Mouse (Mus musculus) regulatory T cell (primary cell): ENCODE measurements around the gene Abracl.

Experiments used
- in situ Hi-C: fragments of 300-600 bp; cut with MboI, MseI; formaldehyde crosslinking; loops from one replicate; pipeline ENCODE4 v1.15.1; 2025; ENCODE audit warnings: high pct_unique_total_duplicates

Gene Abracl

GRCm38 (mm10) chr10:18022312-18022711, 776 bp downstream of the Abracl start:
- in situ Hi-C loops, result no loop called here

GRCm38 (mm10) chr10:18021576-18022311, 1.3 kb downstream of the Abracl start:
- in situ Hi-C loops, result no loop called here

- in situ Hi-C loops, result no loop called here
Observed at GRCm38 (mm10) chr10:18020846-18021245, 2.2 kb downstream of the Abracl start.

- in situ Hi-C loops, result no loop called here
Observed at GRCm38 (mm10) chr10:18020443-18020842, 2.6 kb downstream of the Abracl start.

- in situ Hi-C loops, result no loop called here
Observed at GRCm38 (mm10) chr10:18011761-18012160, 11.3 kb downstream of the Abracl start.

- in situ Hi-C loops, result loop anchor here (10.0 kb wide), 1 partner anchor 965 kb away; no protein-coding TSS in a partner anchor
Observed at GRCm38 (mm10) chr10:18009744-18010143, 13.3 kb downstream of the Abracl start.

- in situ Hi-C loops, result loop anchor here (10.0 kb wide), 1 partner anchor 967 kb away; no protein-coding TSS in a partner anchor
Observed at GRCm38 (mm10) chr10:18008118-18008517, 15.0 kb downstream of the Abracl start.

- in situ Hi-C loops, result loop anchor here (10.0 kb wide), 1 partner anchor 968 kb away; no protein-coding TSS in a partner anchor
Observed at GRCm38 (mm10) chr10:18007243-18007642, 15.8 kb downstream of the Abracl start.

- in situ Hi-C loops, result loop anchor here (10.0 kb wide), 1 partner anchor 968 kb away; no protein-coding TSS in a partner anchor
Observed at GRCm38 (mm10) chr10:18006756-18007155, 16.3 kb downstream of the Abracl start.

GRCm38 (mm10) chr10:18005136-18005955, 17.7 kb downstream of the Abracl start:
- in situ Hi-C loops, result loop anchor here (10.0 kb wide), 1 partner anchor 969 kb away; no protein-coding TSS in a partner anchor

- in situ Hi-C loops, result loop anchor here (10.0 kb wide), 1 partner anchor 971 kb away; no protein-coding TSS in a partner anchor
Observed at GRCm38 (mm10) chr10:18003966-18004637, 19.0 kb downstream of the Abracl start.

- in situ Hi-C loops, result loop anchor here (10.0 kb wide), 1 partner anchor 1936 kb away; no protein-coding TSS in a partner anchor
Observed at GRCm38 (mm10) chr10:17990576-17990975, 32.5 kb downstream of the Abracl start.

GRCm38 (mm10) chr10:17989136-17989535, 34.0 kb downstream of the Abracl start:
- in situ Hi-C loops, result no loop called here

GRCm38 (mm10) chr10:17987823-17988423, 35.2 kb downstream of the Abracl start:
- in situ Hi-C loops, result no loop called here

- in situ Hi-C loops, result no loop called here
Observed at GRCm38 (mm10) chr10:17983313-17983712, 39.8 kb downstream of the Abracl start.

GRCm38 (mm10) chr10:17966090-17966489, 57.0 kb downstream of the Abracl start:
- in situ Hi-C loops, result no loop called here
